Mouse (Mus musculus) hindbrain, embryonic 10.5 days (tissue): ENCODE results near the gene Mrm3. TPM values are rescaled to one million over a fixed set of nuclear protein-coding genes. Genes with fewer than 3 reads are reported as not detected.
"Not testable (repeated sequence)": the region's sequence is repeated elsewhere in the genome, so short reads cannot be mapped to it uniquely, and the experiment has no call there.

ENCODE experiments used
- DNase-seq: peaks from one replicate; pipeline ENCODE4 v3.0.0-alpha.2; 2017; ENCODE audit warnings: low spot score
- H3K27ac ChIP-seq: fragments of 300-500 bp; sonication (generic); 2 replicates; pipeline ENCODE4 v1.5.1; 2016; ENCODE audit warnings: mild to moderate bottlenecking, moderate library complexity
- H3K27me3 ChIP-seq: fragments of 300-500 bp; sonication (generic); 2 replicates; pipeline ENCODE4 v1.6.1; 2016; ENCODE audit warnings: mild to moderate bottlenecking; ENCODE audit not compliant: poor library complexity, insufficient read depth, severe bottlenecking
- H3K36me3 ChIP-seq: fragments of 300-500 bp; sonication (generic); 2 replicates; pipeline ENCODE4 v1.6.1; 2016; ENCODE audit warnings: mild to moderate bottlenecking, moderate library complexity
- H3K4me1 ChIP-seq: fragments of 300-500 bp; sonication (generic); replicated peaks from 2 replicates; pipeline ENCODE4 v1.6.1; 2016; ENCODE audit warnings: mild to moderate bottlenecking
- H3K4me3 ChIP-seq: fragments of 300-500 bp; sonication (generic); 2 replicates; pipeline ENCODE4 v1.5.1; 2016; ENCODE audit warnings: mild to moderate bottlenecking, moderate library complexity
- H3K9me3 ChIP-seq: fragments of 300-500 bp; sonication (generic); 2 replicates; pipeline ENCODE4 v1.6.1; 2016; ENCODE audit warnings: mild to moderate bottlenecking, moderate library complexity
- WGBS: fragments of 180-500 bp; shearing (Covaris S2); methylation state at CpG from one replicate; pipeline ENCODE4 v1.1.7; 2016; 5-methylcytosine and 5-hydroxymethylcytosine counted together
- polyA plus RNA-seq: library from polyadenylated mRNA; unstranded; fragments of >200 nt; fragmentation: Nextera tagmentation; extraction: Ambion mirVana; gene quantifications from 2 replicates; pipeline ENCODE4 v1.2.1, GENCODE M21; 2016

Mrm3 gene
- polyA plus RNA-seq, result 21.5 and 24.7 TPM in 2 replicates

DNA sequence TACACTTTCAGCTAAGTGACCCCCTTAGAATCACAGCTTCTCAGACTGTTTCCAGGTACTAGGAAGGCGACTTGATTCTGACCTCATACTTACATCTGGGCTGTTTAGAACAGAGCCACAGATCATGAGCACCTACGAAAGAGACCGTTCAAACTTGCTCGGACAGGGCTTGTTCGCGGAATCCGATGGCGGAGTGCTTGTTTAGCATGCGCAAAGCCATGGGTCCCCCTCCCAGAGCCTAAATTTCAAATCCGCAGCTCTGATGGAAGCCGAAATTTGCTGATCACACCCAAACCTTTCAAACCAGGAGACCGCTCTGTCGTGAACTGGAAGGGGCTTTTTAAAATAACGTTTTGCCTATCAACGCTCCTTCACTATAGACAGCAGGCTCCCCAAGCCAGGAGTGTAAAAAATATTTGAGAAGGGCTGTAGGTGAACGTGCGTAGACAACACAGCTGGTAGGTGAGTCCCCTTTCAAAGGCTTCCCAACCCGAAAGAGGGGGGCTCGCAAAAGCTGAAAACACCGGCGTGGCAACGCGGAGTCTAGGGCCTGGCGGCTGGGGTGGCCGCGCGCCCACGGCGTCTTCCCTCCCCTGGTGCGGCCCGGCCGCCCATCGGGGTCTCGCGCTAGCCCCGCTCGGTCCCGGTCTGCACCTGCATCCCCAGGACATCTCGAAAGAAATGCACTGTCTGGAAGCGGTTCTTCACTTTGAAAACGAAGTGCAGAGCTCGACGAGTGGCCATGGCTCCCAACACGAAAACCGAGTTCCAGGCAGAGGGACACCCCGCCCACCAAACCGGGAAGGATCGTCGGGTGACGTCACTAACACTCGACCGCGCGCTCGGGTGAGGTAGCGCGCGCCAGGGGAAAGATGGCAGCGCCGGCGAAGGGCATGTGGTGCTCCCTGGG is at the start of gene Mrm3, which contains the start of gene Glod4:
Gene Mrm3, plus strand, starts transcription at position 815 of the 910 bp plus-strand sequence.
Gene Glod4, minus strand, starts transcription at position 825 of the 910 bp plus-strand sequence.
- DNase-seq, result peak; percentile 93
- under 1% methylated on average over 61 of the region's 61 CpGs for WGBS
- peaks cover 26% of the 10 kb centered on the region for H3K4me1 ChIP-seq
- H3K4me3 ChIP-seq, result peak within 1 kb of the TSS; percentile 94
- H3K9me3 ChIP-seq, result no peaks in the 10 kb centered on the region
- peak within 1 kb of the TSS; percentile 89 for H3K27ac ChIP-seq
- H3K36me3 ChIP-seq, result peaks cover 42% of the 10 kb centered on the region
- H3K27me3 ChIP-seq, result no peaks in the 10 kb centered on the region

DNA sequence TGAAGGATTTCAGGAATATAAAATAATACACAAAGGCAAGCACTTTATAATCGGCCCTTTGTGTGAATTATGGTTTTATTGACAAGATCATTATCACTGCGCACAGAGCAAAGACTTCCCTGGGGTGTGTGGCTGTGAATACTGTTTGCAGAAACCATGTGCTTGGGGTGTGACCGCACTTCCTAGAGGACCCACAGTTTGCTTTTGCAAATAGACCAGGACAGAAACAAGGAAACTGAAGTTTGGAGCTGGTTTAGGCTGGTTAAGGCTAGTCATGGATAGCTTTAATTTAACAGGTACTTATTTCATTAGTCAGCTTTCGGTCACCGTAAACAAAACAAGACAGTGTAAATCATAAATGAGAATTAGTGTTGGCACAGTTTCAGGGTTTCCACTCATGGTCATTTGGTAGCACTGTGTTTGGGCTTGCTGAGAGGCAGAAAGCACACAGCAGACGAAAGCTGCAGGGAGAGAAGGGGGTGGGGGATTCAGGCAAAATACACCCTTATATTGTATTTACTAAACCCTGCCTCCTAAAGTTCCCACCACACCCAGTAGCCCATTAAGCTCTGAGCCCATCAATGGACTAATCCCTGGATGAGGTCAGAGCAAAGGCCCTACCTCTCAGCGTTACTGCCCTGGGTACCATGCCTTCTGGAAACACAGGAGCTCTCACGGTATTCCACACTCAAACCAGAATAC is 47.1 kb upstream of the Mrm3 start:
- Histone ChIP-seq H3K9me3 (no peaks in the 10 kb centered on the region), H3K4me3 (no peak overlapping the region), H3K36me3 (no peaks in the 10 kb centered on the region), H3K27me3 (peaks cover 15% of the 10 kb centered on the region; the same call in 1 of the 2 replicates), H3K4me1 (peaks cover 3% of the 10 kb centered on the region; the same call in 1 of the 2 replicates), H3K27ac (no peak overlapping the region)
- WGBS, result 75% methylated on average over 8 of the region's 8 CpGs
- DNase-seq, result no peak

DNA sequence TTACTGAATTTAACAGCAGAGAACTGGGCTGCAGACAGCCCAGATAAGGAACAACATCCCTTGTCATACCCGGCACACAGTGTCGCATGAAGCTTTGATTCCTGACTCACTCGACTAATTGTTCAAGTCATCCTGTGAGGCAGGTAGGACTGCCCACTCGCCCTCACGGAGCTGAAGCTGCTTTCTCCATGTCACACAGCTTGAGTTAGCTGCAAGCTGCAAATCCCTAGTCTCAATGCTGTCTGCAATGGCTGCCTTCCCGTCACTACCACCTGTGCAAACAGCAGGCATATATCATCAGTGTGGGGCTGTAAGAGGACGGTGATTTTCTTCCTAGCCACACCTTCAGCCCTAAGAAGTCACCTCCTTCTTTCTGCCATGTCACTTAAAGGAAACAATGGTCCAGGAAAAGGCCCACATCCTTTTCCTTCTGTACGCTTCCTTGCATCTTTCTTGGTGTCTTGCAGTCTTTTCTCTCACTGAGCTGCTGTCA is 46.5 kb upstream of the Mrm3 start:
- peaks cover 9% of the 10 kb centered on the region; the same call in 1 of the 2 replicates for H3K4me1 ChIP-seq
- H3K4me3 ChIP-seq, result no peak overlapping the region
- no peaks in the 10 kb centered on the region for H3K36me3 ChIP-seq
- no peaks in the 10 kb centered on the region for H3K9me3 ChIP-seq
- H3K27ac ChIP-seq, result no peak overlapping the region
- 61% methylated on average over 8 of the region's 8 CpGs for WGBS
- DNase-seq, result no peak
- peaks cover 15% of the 10 kb centered on the region; the same call in 1 of the 2 replicates for H3K27me3 ChIP-seq

DNA sequence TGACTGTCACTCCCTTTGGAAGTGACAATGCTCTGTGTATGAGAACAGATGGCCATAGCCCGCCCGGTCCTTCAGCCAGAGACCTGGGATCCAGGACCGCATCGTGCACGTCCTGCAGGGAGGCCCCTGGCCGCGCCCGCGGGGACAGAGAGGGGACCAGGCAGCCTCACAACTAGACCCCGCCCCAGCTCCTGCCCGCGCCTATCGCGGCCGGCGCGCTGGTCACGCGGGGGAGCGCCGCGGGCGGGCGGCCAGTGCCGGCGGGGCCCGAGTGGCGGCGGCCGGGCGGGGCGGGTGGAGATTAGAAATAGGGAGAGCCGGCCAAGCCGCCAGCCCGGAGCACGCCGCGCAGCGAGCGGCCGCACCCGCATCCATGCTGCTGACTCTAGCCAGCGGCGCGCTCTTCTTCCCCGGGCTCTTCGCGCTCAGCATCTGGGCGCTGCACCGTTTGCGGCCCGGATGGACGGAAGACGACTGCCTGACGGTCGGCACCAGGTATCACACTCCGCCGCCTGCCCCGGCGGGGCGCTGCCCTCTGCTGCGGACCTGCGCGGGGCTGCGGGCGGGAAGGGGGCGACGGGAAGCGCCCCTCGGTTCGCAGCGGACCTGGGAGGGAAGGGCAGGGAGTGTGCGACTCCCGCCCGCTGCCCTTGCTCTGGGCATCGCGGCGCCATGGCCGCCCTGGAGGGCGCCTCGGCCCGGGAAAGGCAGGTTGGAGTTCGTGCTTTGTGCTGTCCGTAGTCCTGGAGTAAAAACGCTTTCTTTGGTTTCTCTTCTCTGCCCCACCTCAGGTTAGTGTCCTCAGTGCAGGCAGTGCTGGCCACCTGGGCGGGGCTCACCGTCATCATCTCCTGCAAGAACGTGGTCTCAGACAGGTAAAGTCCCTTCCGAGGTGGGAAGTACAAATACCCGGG is 41.5 kb upstream of the Mrm3 start:
- Histone ChIP-seq H3K4me3 (peak overlapping the region; percentile 94), H3K27me3 (peaks cover 19% of the 10 kb centered on the region; the same call in 1 of the 2 replicates), H3K9me3 (no peaks in the 10 kb centered on the region), H3K27ac (peak overlapping the region; percentile 94), H3K4me1 (peaks cover 25% of the 10 kb centered on the region), H3K36me3 (peaks cover 32% of the 10 kb centered on the region)
- WGBS, result under 1% methylated on average over 90 of the region's 90 CpGs
- DNase-seq, result peak; percentile 84

DNA sequence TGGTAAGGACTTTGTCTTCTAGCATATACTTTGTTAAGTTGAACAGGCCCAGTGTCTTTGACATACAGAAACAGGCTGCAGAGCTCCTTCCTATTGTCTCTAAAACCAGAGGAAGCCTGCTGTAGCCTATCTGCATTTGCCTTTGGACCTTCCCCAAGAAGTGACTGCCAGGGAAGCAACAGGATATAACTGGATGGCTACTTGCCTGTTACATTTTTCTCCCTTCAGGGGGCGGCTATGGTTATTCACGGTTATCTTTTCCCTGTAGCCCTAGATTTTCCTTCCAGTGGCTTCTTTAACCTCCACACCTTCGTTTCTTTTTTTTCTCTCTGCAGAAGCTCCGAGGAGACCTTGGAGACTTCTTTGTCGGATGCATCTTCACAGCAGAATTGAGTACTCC is 36.7 kb upstream of the Mrm3 start:
- no peak for DNase-seq
- WGBS, result 89% methylated on average over 5 of the region's 5 CpGs
- Histone ChIP-seq H3K27ac (no peak overlapping the region), H3K27me3 (peaks cover 5% of the 10 kb centered on the region; the same call in 1 of the 2 replicates), H3K4me3 (no peak overlapping the region), H3K9me3 (no peaks in the 10 kb centered on the region), H3K36me3 (peaks cover 80% of the 10 kb centered on the region), H3K4me1 (peaks cover 18% of the 10 kb centered on the region)

DNA sequence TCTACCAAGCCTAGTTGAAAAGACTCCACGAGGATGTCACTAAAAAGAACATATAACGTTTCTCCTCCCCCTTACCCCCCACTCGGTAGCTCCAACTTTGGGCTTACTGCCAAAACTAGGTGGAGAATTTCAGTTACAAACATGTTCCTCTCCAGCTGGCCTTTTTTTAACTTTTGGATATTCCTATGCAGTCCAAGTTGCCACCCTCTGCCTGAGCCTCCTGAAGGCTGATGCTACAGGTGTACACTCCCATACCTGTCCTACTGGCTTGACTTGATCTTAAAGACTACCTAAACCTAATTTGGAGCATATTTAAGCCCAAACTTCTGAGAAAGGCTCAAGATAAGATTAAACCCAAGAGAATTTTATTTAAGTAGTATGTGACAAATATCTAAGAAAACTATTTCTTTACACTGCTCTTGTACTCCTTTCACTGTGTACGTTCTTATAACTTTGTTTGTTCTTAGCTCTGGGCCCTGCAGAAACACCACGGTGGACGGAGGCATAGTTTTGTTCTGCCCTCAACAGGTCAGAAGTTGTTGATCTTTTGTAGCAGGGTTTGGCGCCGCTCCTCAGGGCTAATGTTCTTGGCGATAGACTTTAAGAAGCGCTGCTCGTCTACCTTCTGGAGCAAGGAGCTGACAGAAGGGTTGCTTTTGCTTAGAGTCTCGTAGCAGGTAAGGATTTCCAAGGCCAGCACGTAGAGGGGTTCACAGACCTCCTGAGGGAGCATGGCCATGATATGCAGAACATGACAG is 33.1 kb upstream of the Mrm3 start:
- Histone ChIP-seq H3K36me3 (peaks cover 96% of the 10 kb centered on the region), H3K9me3 (no peaks in the 10 kb centered on the region), H3K27me3 (no peaks in the 10 kb centered on the region), H3K4me3 (no peak overlapping the region), H3K27ac (no peak overlapping the region), H3K4me1 (peaks cover 20% of the 10 kb centered on the region)
- DNase-seq, result no peak
- WGBS, result 92% methylated on average over 13 of the region's 13 CpGs

DNA sequence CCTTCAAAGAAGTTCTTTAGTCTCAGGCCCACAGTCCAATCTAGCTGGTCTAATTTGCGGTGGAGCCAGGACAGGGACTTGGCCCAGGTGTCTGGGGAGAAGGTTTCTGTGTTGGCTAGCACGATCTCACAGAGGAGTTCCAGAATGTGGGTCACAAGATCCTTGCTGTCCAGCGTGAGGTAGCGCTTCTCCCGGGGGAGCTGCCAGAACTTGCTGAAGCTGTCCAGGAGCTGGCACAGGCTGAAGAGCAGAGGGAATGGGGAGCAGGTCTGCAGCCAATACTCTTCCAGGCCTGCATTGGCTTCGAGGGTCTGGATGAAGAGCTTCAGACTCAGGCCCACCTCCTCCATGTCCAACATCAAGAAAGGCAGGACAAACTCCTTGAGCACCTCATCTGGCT is 31.9 kb upstream of the Mrm3 start:
- peaks cover 88% of the 10 kb centered on the region for H3K36me3 ChIP-seq
- not testable (repeated sequence) for H3K27me3 ChIP-seq, H3K9me3 ChIP-seq, H3K27ac ChIP-seq, H3K4me3 ChIP-seq, DNase-seq
- WGBS, result 93% methylated on average over 6 of the region's 6 CpGs
- peaks cover 24% of the 10 kb centered on the region for H3K4me1 ChIP-seq

DNA sequence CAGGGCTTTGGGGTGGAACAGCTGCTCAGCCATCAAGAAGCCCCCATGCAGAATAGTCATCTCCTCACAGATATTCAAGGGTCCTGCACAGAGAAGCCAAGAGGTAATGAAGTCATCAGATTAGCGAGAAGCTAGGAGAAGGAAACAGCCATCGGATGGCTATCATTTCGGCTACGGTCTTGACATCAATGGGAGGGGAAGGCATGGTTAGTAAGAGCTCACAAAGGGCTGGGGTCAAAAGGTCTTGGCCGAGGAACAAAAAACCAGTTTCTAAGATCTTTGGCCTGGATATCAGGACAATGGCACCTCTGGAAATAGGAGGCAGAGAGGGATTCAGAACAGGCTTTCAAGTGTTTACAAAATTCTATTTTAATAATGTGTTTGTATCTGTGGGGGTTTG is 29.7 kb upstream of the Mrm3 start:
- no peak overlapping the region for H3K27ac ChIP-seq
- no peaks in the 10 kb centered on the region for H3K9me3 ChIP-seq
- no peaks in the 10 kb centered on the region for H3K27me3 ChIP-seq
- no peak overlapping the region for H3K4me3 ChIP-seq
- peaks cover 65% of the 10 kb centered on the region for H3K36me3 ChIP-seq
- peak; percentile 17 for DNase-seq
- H3K4me1 ChIP-seq, result peaks cover 37% of the 10 kb centered on the region
- WGBS, result 30% methylated on average over 5 of the region's 5 CpGs

DNA sequence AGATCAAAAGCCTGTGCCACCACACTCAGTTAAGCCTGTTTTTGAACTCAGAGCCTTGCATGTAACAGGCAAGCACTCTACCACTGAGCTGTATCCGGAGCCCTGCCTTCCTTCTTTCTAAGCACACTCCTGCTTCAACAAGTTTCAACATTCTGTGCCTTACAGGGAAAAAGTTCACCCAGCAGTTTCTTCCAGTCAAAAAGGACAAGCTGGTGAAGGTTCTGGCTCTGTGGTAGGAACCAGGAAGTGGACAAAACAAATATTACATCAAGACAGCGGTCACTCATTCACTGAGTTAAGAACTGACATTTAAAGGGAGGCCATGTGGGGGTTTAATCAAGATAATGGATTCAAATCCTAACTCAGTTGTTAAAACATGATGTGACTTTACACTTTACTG is 28.5 kb upstream of the Mrm3 start:
- Histone ChIP-seq H3K27me3 (no peaks in the 10 kb centered on the region), H3K36me3 (peaks cover 64% of the 10 kb centered on the region), H3K4me3 (no peak overlapping the region), H3K27ac (no peak overlapping the region), H3K9me3 (no peaks in the 10 kb centered on the region), H3K4me1 (peaks cover 37% of the 10 kb centered on the region)
- no peak for DNase-seq
- WGBS, result 95% methylated on average over 2 of the region's 2 CpGs

DNA sequence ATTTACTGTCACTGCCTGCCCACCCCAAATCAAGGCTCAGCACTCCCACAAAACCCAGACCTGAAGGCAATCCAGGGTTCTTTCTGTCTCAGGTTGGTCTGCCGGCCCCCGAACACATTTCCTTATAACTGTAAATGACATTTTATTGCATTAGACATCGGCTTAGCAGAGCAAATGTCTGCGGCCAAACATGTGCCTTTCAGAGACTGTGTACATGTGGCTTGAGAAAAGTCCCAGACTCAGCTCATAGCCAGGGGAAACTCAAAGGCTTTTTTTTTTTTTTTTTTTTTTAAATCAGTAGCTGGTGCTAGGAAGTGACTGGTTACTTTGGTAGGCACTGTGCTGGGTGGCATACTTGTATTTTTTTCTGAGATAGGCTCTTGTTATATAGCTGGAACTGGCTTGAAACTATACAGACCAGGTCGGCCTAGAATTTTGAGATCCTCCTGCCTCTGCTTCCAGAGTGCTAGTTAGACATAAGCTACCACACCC is 27.4 kb upstream of the Mrm3 start:
- Histone ChIP-seq H3K27me3 (no peaks in the 10 kb centered on the region), H3K4me1 (peaks cover 37% of the 10 kb centered on the region), H3K9me3 (no peaks in the 10 kb centered on the region), H3K36me3 (peaks cover 63% of the 10 kb centered on the region), H3K4me3 (peak overlapping the region; percentile 77), H3K27ac (peak overlapping the region; percentile 99)
- WGBS, result 96% methylated on average over 5 of the region's 5 CpGs
- DNase-seq, result no peak

DNA sequence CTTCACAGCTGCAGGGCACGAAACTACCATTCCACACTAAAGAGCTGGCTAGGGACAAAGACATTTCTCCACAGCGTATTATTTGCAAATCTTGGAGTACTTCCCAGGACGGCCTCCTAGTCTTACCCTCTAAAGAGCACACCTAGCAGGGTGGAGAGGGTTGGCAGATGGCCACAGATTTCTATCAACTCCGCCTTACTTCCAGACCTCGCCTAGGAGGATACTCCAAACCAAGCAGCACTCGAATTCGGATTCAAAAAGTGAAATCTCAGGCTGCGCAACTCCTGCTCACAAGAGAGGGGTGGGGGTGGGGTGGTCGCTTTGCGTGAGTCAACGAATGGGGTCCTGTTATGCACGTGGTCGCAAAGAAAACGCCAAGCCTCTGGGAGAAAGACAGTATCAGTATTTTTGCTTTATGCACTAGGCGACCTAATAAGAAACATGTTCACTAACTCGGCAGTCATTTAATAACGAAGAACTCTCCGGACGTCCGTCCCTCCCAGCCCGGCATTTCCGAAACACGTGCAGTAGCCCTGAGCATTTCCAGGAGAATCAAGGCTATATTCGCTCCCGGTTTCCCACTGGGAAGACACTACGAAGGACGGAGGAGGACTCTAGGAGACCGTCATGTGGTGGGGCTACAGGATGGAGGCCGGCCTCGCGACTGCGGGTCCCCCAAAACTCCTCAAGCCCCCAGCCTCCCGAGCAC is 26.7 kb upstream of the Mrm3 start:
- DNase-seq, result peak; percentile 57
- Histone ChIP-seq H3K27ac (peak overlapping the region; percentile 99), H3K4me3 (peak overlapping the region; percentile 77), H3K36me3 (peaks cover 63% of the 10 kb centered on the region), H3K27me3 (no peaks in the 10 kb centered on the region), H3K9me3 (no peaks in the 10 kb centered on the region), H3K4me1 (peaks cover 37% of the 10 kb centered on the region)
- 4% methylated on average over 33 of the region's 33 CpGs for WGBS
